Mouse (Mus musculus) midbrain, embryonic 11.5 days (tissue): ENCODE data around the gene Scnn1b. TPM values are rescaled to one million over a fixed set of nuclear protein-coding genes. Genes with fewer than 3 reads are reported as not detected.

ENCODE experiments used
- ATAC-seq: fragments of 200-750 bp; cut with Nextera tagmentation; 2 replicates; pipeline ENCODE4 v1.8.0; 2017; ENCODE audit warnings: moderate TSS enrichment, moderate library complexity; ENCODE audit not compliant: low FRiP score
- DNase-seq: peaks from one replicate; pipeline ENCODE4 v3.0.0; 2015; ENCODE audit warnings: low spot score; ENCODE audit errors: missing footprints
- H3K27ac ChIP-seq: fragments of 300-500 bp; sonication (generic); 2 replicates; pipeline ENCODE4 v1.5.1; 2014; ENCODE audit warnings: low read depth, low read length
- H3K27me3 ChIP-seq: fragments of 300-500 bp; sonication (generic); 2 replicates; pipeline ENCODE4 v1.6.1; 2014; ENCODE audit warnings: mild to moderate bottlenecking, low read length, moderate library complexity, mixed read lengths; ENCODE audit not compliant: control insufficient read depth, insufficient read depth
- H3K36me3 ChIP-seq: fragments of 300-500 bp; sonication (generic); 2 replicates; pipeline ENCODE4 v1.6.1; 2014; ENCODE audit warnings: mild to moderate bottlenecking, low read length, moderate library complexity, mixed read lengths; ENCODE audit not compliant: control insufficient read depth, insufficient read depth
- H3K4me1 ChIP-seq: fragments of 300-500 bp; sonication (generic); 2 replicates; pipeline ENCODE4 v1.6.1; 2014; ENCODE audit warnings: low read length; ENCODE audit not compliant: control insufficient read depth, insufficient read depth
- H3K4me2 ChIP-seq: fragments of 300-500 bp; sonication (generic); 2 replicates; pipeline ENCODE4 v1.6.1; 2014; ENCODE audit warnings: mild to moderate bottlenecking, moderate library complexity
- H3K4me3 ChIP-seq: fragments of 300-500 bp; sonication (generic); 2 replicates; pipeline ENCODE4 v1.5.1; 2014; ENCODE audit warnings: low read depth, low read length
- H3K9ac ChIP-seq: fragments of 300-500 bp; sonication (generic); 2 replicates; pipeline ENCODE4 v1.6.1; 2014; ENCODE audit warnings: low read length
- H3K9me3 ChIP-seq: fragments of 300-500 bp; sonication (generic); 2 replicates; pipeline ENCODE4 v1.6.1; 2016; ENCODE audit warnings: low read length; ENCODE audit not compliant: control insufficient read depth
- WGBS: fragments of 180-500 bp; shearing (Covaris S2); extraction: QIAGEN DNeasy Blood & Tissue Kit; methylation state at CpG from one replicate; pipeline ENCODE4 v1.1.7; 2014; 5-methylcytosine and 5-hydroxymethylcytosine counted together
- polyA plus RNA-seq: library from polyadenylated mRNA; unstranded; fragments of >200 nt; fragmentation: Nextera tagmentation; extraction: Ambion mirVana; gene quantifications from 2 replicates; pipeline ENCODE4 v1.2.1, GENCODE M21; 2014

Scnn1b gene
- polyA plus RNA-seq, 1 experiment from 2014 or later, result not detected

DNA sequence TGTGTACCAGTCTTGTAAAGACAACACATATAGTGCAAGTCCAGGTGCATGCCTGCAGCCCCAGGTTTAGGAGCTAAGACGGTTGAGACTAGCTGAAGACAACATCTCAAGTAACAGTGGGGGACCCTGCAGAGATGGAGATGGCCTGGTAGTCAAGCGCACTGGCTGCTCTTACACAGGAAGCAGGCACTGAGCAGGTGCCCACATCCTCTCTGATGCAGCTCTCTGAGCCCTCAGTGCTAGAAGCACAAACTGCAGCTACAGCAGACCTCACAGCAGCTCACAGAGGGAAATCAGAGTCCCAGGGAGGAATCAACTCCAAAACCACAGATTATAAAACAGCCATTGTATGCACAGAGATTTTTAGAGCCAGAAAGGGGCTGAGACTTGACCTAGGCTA is 69.5 kb downstream of the Scnn1b start:
- no peak for ATAC-seq
- no peak for DNase-seq
- Histone ChIP-seq H3K4me2 (no peak overlapping the region), H3K27ac (no peak overlapping the region), H3K4me1 (no peaks in the 10 kb centered on the region), H3K9me3 (no peaks in the 10 kb centered on the region), H3K36me3 (no peaks in the 10 kb centered on the region), H3K9ac (no peak overlapping the region), H3K27me3 (no peaks in the 10 kb centered on the region), H3K4me3 (no peak overlapping the region)
- 89% methylated on average over 2 of the region's 2 CpGs for WGBS

DNA sequence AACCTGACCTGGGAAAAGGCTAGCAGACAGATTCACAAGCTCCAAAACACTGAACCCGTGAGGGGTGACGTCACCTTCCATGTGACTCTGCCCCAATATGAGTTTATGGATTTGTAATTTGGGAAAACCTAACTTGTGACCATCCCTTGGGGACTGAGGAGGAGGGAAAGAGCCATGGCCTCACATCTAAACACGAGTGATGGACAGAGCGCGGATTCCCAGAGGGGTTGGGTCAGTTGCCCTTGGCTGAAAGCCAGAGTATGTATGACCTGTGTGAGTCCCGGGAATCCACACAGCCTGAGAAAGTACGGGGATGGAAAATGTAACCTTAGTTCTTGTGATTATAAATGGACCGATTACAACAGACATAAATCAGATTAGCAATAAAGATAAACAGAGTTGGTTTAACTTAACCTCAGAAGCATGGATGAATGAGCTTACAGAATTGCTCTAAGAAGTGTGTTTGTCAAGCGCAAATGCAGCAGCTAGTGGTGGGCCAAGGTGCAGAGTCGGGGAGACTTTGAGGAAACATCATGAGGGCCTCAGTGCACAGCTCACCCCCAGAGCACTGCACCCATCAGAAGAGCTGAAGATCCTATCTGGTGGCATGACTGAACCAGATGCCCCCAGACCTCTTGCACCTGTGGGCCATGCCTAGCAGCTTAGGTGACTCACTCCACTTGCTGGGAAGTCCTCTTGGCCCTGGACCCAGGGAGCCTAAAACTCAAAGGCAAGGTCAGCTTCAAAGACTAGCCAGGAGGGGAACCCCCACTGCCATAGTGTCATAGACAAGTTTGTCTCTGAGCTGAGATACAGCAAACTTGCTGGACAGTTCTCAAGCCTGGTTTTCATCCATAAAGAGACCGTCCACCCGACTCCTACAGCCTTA is 71.3 kb downstream of the Scnn1b start:
- H3K27ac ChIP-seq, result no peak overlapping the region
- no peaks in the 10 kb centered on the region for H3K4me1 ChIP-seq
- H3K27me3 ChIP-seq, result no peaks in the 10 kb centered on the region
- H3K4me3 ChIP-seq, result no peak overlapping the region
- DNase-seq, result no peak
- no peak overlapping the region for H3K9ac ChIP-seq
- no peaks in the 10 kb centered on the region for H3K9me3 ChIP-seq
- 88% methylated on average over 12 of the region's 12 CpGs for WGBS
- H3K36me3 ChIP-seq, result no peaks in the 10 kb centered on the region
- H3K4me2 ChIP-seq, result no peak overlapping the region
- ATAC-seq, result no peak

DNA sequence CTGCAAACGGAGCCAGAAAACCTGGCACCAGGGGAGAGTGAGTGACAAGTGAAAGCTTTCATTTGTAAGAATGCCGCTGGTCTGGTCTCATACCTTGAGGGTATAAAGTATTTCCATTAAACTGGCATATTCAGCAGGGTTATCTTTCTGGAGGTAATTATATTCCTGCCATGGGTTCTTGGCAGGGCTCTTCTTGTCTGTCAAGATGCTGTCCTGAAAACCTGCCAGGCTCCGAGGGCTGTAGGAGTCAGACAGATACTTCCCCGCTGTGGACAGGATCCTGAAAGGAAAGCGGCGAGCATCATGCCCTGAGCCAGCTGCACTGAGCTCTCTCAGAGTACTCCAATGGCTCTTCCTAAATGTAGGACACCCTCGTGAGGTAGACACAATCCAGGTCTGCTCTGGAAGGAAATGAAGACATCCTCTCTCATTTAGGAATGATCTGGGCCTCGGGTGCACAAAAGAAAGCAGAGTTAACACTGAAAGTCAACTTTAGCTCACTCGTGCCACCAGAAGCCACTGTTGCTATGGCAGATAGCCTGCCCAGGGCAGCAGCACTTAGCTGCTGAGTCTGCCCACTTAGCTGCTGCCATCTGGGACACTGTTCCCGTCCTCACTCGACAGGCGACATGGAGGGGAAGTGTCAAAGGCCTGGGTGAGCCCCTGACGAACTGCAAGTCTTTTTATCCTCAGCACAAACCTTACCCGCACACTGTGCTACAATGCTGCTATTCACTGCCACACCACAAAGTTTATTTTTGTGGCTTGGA is 72.2 kb downstream of the Scnn1b start:
- no peaks in the 10 kb centered on the region for H3K9me3 ChIP-seq
- no peaks in the 10 kb centered on the region for H3K36me3 ChIP-seq
- DNase-seq, result no peak
- ATAC-seq, result no peak
- H3K4me2 ChIP-seq, result no peak overlapping the region
- no peaks in the 10 kb centered on the region for H3K27me3 ChIP-seq
- no peaks in the 10 kb centered on the region for H3K4me1 ChIP-seq
- H3K9ac ChIP-seq, result no peak overlapping the region
- no peak overlapping the region for H3K4me3 ChIP-seq
- 81% methylated on average over 14 of the region's 14 CpGs for WGBS
- no peak overlapping the region for H3K27ac ChIP-seq

DNA sequence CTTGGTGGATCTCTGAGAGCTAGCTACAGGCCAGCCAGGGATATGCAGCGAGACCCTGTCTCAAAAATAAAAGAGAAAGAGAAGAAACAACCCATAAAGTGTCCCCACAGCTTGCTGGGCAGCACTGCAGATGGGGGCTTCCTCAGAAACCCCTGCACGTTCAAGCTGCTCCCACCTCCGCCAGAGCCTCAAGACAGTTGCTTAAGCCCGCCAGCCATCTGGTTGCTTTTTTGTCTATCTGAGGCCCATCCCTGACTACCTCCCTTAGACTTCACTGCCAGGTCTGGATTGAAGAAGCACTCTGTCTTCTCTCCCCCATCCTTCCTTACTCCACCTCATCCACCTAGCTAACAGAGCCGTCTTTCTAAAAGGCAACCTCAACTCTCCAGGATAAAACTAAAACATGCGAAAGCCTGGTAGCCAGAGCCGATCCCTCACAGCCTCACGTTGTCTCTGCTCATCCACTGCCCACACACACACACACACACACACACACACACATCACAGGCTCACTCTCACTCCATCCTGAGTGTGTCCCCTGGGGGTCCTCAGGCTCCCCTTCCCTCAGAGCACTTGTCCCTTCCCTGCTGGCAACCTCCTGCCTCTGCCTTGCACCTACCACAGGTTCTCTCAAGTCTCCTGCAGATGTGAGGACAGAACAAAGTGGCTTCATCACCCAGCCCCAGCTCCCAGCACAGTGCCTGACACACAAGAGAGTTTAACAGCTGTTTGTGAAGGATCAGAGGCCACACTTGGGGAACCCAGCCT is 73.5 kb downstream of the Scnn1b start:
- no peak overlapping the region for H3K4me3 ChIP-seq
- no peaks in the 10 kb centered on the region for H3K4me1 ChIP-seq
- H3K4me2 ChIP-seq, result no peak overlapping the region
- H3K27ac ChIP-seq, result no peak overlapping the region
- H3K27me3 ChIP-seq, result no peaks in the 10 kb centered on the region
- ATAC-seq (no peak), DNase-seq (no peak)
- WGBS, result 84% methylated on average over 8 of the region's 8 CpGs
- H3K9ac ChIP-seq, result no peak overlapping the region
- H3K36me3 ChIP-seq, result no peaks in the 10 kb centered on the region
- no peaks in the 10 kb centered on the region for H3K9me3 ChIP-seq

DNA sequence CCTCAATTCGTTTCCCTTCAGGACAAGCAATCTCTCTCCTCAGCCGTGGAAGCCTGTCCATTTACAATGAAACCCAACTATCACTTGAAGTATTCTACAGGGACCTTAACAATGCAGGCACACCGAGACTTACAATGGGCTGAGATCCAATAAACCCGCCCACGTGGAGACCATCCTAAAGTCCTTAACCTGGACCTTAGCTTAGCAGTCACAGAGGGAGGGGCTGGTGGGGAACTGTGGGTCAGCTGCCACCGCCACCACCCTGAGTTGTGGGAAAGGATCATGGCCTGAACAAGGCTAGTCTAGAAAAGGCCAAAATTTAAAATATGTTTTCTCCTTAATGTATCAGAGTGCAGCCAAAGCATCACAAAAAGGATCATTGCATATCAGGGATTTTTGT is 74.4 kb downstream of the Scnn1b start:
- Histone ChIP-seq H3K36me3 (no peaks in the 10 kb centered on the region), H3K4me2 (no peak overlapping the region), H3K27me3 (no peaks in the 10 kb centered on the region), H3K4me3 (no peak overlapping the region), H3K4me1 (no peaks in the 10 kb centered on the region), H3K27ac (no peak overlapping the region), H3K9me3 (no peaks in the 10 kb centered on the region), H3K9ac (no peak overlapping the region)
- 56% methylated on average over 6 of the region's 6 CpGs for WGBS
- DNase-seq (no peak), ATAC-seq (no peak)

DNA sequence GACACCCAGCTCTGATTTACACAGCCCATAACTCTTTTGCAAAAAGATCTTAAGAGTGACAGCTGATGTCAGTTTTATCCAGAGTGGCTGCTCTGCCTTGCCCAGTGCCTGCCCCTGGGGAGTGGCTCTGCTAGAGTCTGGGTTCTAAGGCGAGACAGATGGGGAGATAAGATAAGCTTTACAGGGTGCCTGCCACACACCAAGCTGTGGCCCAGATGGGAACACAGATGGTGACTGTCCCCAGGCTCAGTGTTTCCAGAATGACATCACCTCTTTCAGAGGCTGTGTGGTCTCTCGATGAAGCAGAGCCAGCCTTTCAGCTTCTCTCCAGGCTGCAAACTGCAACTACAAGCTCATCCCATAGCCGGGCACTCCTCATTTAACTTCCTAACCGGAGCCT is 74.9 kb downstream of the Scnn1b start:
- Histone ChIP-seq H3K27ac (no peak overlapping the region), H3K4me1 (no peaks in the 10 kb centered on the region)
- 43% methylated on average over 4 of the region's 4 CpGs for WGBS

DNA sequence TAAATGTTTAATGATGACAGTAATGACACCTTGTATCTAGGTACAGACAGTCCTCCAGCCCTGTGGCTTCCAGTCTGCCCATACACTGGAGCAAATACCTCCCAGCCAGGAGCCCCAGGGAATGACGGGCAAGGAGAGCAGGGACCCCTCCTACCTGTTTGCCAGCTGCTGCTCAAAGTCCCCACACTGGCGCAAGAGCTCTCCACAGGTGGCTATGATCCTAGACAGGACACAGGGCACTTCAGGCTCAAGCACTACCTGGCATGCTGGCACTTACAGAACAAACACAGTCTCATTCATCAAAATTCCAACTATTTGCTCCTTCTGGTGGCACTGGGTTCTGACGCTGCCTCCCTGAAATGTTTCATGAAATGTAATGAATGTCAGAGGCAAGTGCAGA is 76.2 kb downstream of the Scnn1b start:
- Histone ChIP-seq H3K4me1 (no peaks in the 10 kb centered on the region), H3K9ac (no peak overlapping the region), H3K27ac (no peak overlapping the region), H3K4me2 (no peak overlapping the region), H3K36me3 (no peaks in the 10 kb centered on the region), H3K9me3 (no peaks in the 10 kb centered on the region), H3K4me3 (no peak overlapping the region), H3K27me3 (no peaks in the 10 kb centered on the region)
- no peak for DNase-seq
- WGBS, result 92% methylated on average over 3 of the region's 3 CpGs
- no peak for ATAC-seq

More for the DNA sequence above, 74.9 kb downstream of the Scnn1b start:
- no peak overlapping the region for H3K9ac ChIP-seq
- H3K36me3 ChIP-seq, result no peaks in the 10 kb centered on the region
- no peak overlapping the region for H3K4me3 ChIP-seq
- H3K27me3 ChIP-seq, result no peaks in the 10 kb centered on the region
- no peak overlapping the region for H3K4me2 ChIP-seq
- ATAC-seq (peak; percentile 61; the same call in 1 of the 2 replicates), DNase-seq (no peak)
- H3K9me3 ChIP-seq, result no peaks in the 10 kb centered on the region

DNA sequence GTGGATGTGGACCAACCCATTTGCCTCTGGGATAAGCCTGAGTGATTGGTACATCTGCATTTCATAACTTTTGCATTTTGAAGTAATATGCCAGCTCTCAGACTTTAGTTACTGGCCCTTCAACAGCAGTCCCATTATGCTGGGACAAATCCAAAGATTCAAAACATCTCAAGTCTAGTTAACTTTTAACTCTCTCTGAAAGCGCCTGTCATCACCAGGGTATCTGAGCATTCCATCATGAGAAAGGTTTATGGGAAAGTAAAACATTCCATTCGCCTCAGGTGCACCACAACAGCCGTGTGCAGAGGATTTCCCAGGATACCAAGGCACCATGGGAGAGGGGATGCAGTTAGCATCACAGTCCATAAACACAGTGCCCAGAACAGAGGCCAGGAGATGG is 76.8 kb downstream of the Scnn1b start:
- no peaks in the 10 kb centered on the region for H3K27me3 ChIP-seq
- no peak overlapping the region for H3K4me2 ChIP-seq
- H3K27ac ChIP-seq, result no peak overlapping the region
- DNase-seq (no peak), ATAC-seq (no peak)
- 90% methylated on average over 3 of the region's 3 CpGs for WGBS
- H3K36me3 ChIP-seq, result no peaks in the 10 kb centered on the region
- no peak overlapping the region for H3K9ac ChIP-seq
- no peaks in the 10 kb centered on the region for H3K4me1 ChIP-seq
- no peak overlapping the region for H3K4me3 ChIP-seq
- no peaks in the 10 kb centered on the region for H3K9me3 ChIP-seq
